Comparison of ENCODE assay signal across 9 mouse cellular contexts in genomic region chr9:63843883-63844485, GRCm38 (mm10).
DNase-seq lines count a peak whose midpoint lies in the region; ATAC-seq lines count a peak whose summit lies in the region.
"Had no signal": no experiment of that assay in that cellular context is flagged by ENCODE, and none has a peak within 500 bp of the region (broad histone marks: within the 10 kb centered on the region; RNA-seq: fewer than 3 reads in every experiment).

No protein-coding gene starts in this region.

- H3K4me1 ChIP-seq in limb, embryonic 10.5 days: peaks cover 8% of the 10 kb centered on the region; the same call in 1 of the 2 replicates
- H3K4me1 ChIP-seq: embryonic facial prominence, embryonic 13.5 days had no signal

- no peaks in the 10 kb centered on the region for H3K36me3 ChIP-seq in limb, embryonic 10.5 days
- no peaks in the 10 kb centered on the region for H3K36me3 ChIP-seq in splenic B cell, adult 2 months (ENCODE audit: control insufficient read depth, insufficient read depth, low read length, poor library complexity, severe bottlenecking)
- H3K36me3 ChIP-seq: embryonic facial prominence, embryonic 13.5 days had no signal

- intact Hi-C loops in gastrocnemius, postnatal 14 days (cut with DNase I; ENCODE audit: low total_unique reads): loop anchor here (2.0 to 10.0 kb wide), 2 partner anchors 219 to 707 kb away; no protein-coding TSS in a partner anchor

- no peaks in the 10 kb centered on the region for H3K9me3 ChIP-seq in limb, embryonic 10.5 days (replicated peaks)
- H3K9me3 ChIP-seq: embryonic facial prominence, embryonic 13.5 days had no signal

- DNase-seq in 3T3-L1 (ENCODE audit: low read depth, low spot score) (peak; percentile 87), WW6 (ENCODE audit: low read depth, low spot score) (peak; percentile 45)
- DNase-seq in cerebellum, postnatal 4 days (ENCODE audit: low spot score in 2 of 2): peak; percentile 54 to 70
- DNase-seq in gastrocnemius, postnatal 14 days: peak; percentile 57
- peak; percentile 41 to 75 for DNase-seq in kidney, adult 8-10 months
- peak; percentile 88 for DNase-seq in limb, embryonic 10.5 days (ENCODE audit: low spot score)
- peak; percentile 88 for DNase-seq in splenic B cell, adult 2 months (ENCODE audit: low read depth, low spot score)

- no peak overlapping the region for H3K27ac ChIP-seq in limb, embryonic 10.5 days
- H3K27ac ChIP-seq: embryonic facial prominence, embryonic 13.5 days had no signal

- no peak overlapping the region for H3K4me3 ChIP-seq in limb, embryonic 10.5 days
- H3K4me3 ChIP-seq: embryonic facial prominence, embryonic 13.5 days had no signal

- peaks cover 7% of the 10 kb centered on the region; the same call in 1 of the 2 replicates for H3K27me3 ChIP-seq in limb, embryonic 10.5 days (ENCODE audit: low read depth, poor library complexity, severe bottlenecking)
- no peaks in the 10 kb centered on the region for H3K27me3 ChIP-seq in splenic B cell, adult 2 months (ENCODE audit: control insufficient read depth, insufficient read depth, low read length, poor library complexity, severe bottlenecking)

- peak; percentile 74 for ATAC-seq in monocyte, adult 5-6 weeks (replicated peaks; ENCODE audit: insufficient number of reproducible peaks, low FRiP score, low TSS enrichment, poor library complexity, severe bottlenecking)

- WGBS in limb, embryonic 10.5 days: 37% methylated on average over 10 of the region's 10 CpGs
